In the genomic region with DNA sequence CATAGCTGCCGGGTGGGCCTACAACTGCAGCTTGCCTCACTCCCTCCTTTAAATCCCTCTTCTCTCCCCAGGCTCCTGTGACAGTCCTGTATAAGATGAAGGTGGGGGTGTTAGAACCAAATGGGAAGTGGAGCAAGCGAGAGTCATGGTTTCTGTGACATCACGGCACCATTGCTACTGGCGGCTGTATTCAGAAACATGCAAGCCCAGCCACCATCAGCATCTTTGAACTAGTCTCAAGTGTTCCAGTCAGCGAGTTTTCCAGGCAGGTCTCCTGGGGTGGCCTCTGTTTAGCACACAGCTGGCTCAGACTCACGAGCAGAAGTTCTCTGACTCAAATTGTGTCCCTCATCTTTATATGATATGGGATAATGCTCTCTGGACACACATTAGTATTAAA, we compare ENCODE assay signal across 16 mouse cellular contexts.
"Had no signal": no experiment of that assay in that cellular context is flagged by ENCODE, and none has a peak within 500 bp of the region (broad histone marks: within the 10 kb centered on the region; RNA-seq: fewer than 3 reads in every experiment).

No protein-coding gene starts in this region.

- H3K9ac ChIP-seq: lung, embryonic 15.5 days; midbrain, embryonic 13.5 days; midbrain, embryonic 15.5 days; neural tube, embryonic 12.5 days had no signal

- H3K4me2 ChIP-seq: lung, embryonic 15.5 days; midbrain, embryonic 11.5 days; midbrain, embryonic 13.5 days; midbrain, embryonic 15.5 days; neural tube, embryonic 12.5 days had no signal

- H3K4me3 ChIP-seq: lung, embryonic 15.5 days; megakaryocyte, embryonic 14.5 days; midbrain, embryonic 13.5 days; midbrain, embryonic 15.5 days; neural tube, embryonic 12.5 days had no signal

- H3K36me3 ChIP-seq: lung, embryonic 15.5 days; midbrain, embryonic 13.5 days; midbrain, embryonic 15.5 days; neural tube, embryonic 12.5 days had no signal

- H3K9me3 ChIP-seq: lung, embryonic 15.5 days; megakaryocyte, embryonic 14.5 days; midbrain, embryonic 13.5 days; midbrain, embryonic 15.5 days; neural tube, embryonic 12.5 days had no signal

- ATAC-seq: lung, postnatal 0 days; midbrain, embryonic 13.5 days; midbrain, embryonic 15.5 days had no signal

- H3K27ac ChIP-seq: lung, embryonic 15.5 days; macrophage; midbrain, embryonic 13.5 days; midbrain, embryonic 15.5 days; neural tube, embryonic 12.5 days had no signal

- DNase-seq: lung, adult 2 months; lung, postnatal 14 days; lung, postnatal 36 days; right cerebral cortex, postnatal 14 days; spleen, adult 18-20 months; thymus, adult 18-20 months; thymus, postnatal 14 days; thymus, postnatal 36 days had no signal

- H3K27me3 ChIP-seq: lung, embryonic 15.5 days; midbrain, embryonic 13.5 days; midbrain, embryonic 15.5 days; neural tube, embryonic 12.5 days had no signal

- H3K4me1 ChIP-seq: lung, embryonic 15.5 days; megakaryocyte, embryonic 14.5 days; midbrain, embryonic 13.5 days; midbrain, embryonic 15.5 days; neural tube, embryonic 12.5 days had no signal
